Mouse (Mus musculus) limb, embryonic 11.5 days (tissue): Measurements from ENCODE around the gene Pkdcc. TPM values are rescaled to one million over a fixed set of nuclear protein-coding genes. Genes with fewer than 3 reads are reported as not detected.

Experiments used
- ATAC-seq: fragments of 200-750 bp; cut with Nextera tagmentation; 2 replicates; pipeline ENCODE4 v1.8.0; 2017; ENCODE audit warnings: low read depth; ENCODE audit not compliant: insufficient number of reproducible peaks, low FRiP score, low TSS enrichment
- DNase-seq: peaks from one replicate; pipeline ENCODE4 v3.0.0-alpha.2; 2015; ENCODE audit warnings: low spot score
- H3K27ac ChIP-seq: fragments of 300-500 bp; sonication (generic); replicated peaks from 2 replicates; pipeline ENCODE4 v1.5.1; 2014; ENCODE audit warnings: low read depth, mild to moderate bottlenecking, low read length
- H3K27me3 ChIP-seq: fragments of 300-500 bp; sonication (generic); 2 replicates; pipeline ENCODE4 v1.6.1; 2014; ENCODE audit warnings: mild to moderate bottlenecking, low read length, mixed read lengths; ENCODE audit not compliant: control insufficient read depth, insufficient read depth
- H3K36me3 ChIP-seq: fragments of 300-500 bp; sonication (generic); 2 replicates; pipeline ENCODE4 v1.6.1; 2014; ENCODE audit warnings: mild to moderate bottlenecking, low read length, moderate library complexity, mixed read lengths; ENCODE audit not compliant: control insufficient read depth, insufficient read depth
- H3K4me1 ChIP-seq: fragments of 300-500 bp; sonication (generic); 2 replicates; pipeline ENCODE4 v1.6.1; 2014; ENCODE audit warnings: low read length, mixed read lengths; ENCODE audit not compliant: control insufficient read depth, insufficient read depth
- H3K4me2 ChIP-seq: fragments of 300-500 bp; sonication (generic); 2 replicates; pipeline ENCODE4 v1.6.1; 2014; ENCODE audit warnings: low read depth, mild to moderate bottlenecking, moderate library complexity; ENCODE audit not compliant: severe bottlenecking
- H3K4me3 ChIP-seq: fragments of 300-500 bp; sonication (generic); 2 replicates; pipeline ENCODE4 v1.5.1; 2014; ENCODE audit warnings: low read depth, low read length
- H3K9ac ChIP-seq: fragments of 300-500 bp; sonication (generic); 2 replicates; pipeline ENCODE4 v1.6.1; 2014; ENCODE audit warnings: mild to moderate bottlenecking, low read length
- H3K9me3 ChIP-seq: fragments of 300-500 bp; sonication (generic); 2 replicates; pipeline ENCODE4 v1.6.1; 2016; ENCODE audit warnings: low read length; ENCODE audit not compliant: control insufficient read depth
- WGBS: fragments of 180-500 bp; shearing (Covaris S2); extraction: QIAGEN DNeasy Blood & Tissue Kit; methylation state at CpG from one replicate; pipeline ENCODE4 v1.1.7; 2014; 5-methylcytosine and 5-hydroxymethylcytosine counted together
- polyA plus RNA-seq: library from polyadenylated mRNA; unstranded; fragments of >200 nt; fragmentation: Nextera tagmentation; extraction: Ambion mirVana; gene quantifications from 2 replicates; pipeline ENCODE4 v1.2.1, GENCODE M21; 2014

The Pkdcc gene
- polyA plus RNA-seq, 1 experiment from 2014 or later = 22.6 TPM

DNA sequence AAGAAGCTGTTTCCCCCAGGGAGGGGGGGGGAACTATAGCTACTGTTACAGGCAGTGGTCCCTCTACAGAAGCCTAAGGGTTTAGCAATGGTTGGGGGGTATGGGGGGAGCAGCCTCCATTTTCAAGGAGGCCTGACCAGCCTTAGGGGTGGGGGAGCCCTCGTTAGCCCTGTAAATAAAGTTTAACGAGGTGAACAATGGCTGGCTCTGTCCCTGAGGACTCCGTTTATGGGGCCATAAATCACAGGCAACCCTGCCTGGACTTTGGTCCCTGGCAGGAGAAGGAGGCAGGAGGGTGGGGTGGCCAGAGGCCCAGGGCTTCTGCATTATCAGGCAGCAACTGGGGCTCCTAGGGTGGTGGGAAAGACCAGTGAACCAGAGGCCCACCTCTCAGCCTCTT lies 7.6 kb downstream of the Pkdcc start:
- Histone ChIP-seq H3K27me3 (peaks cover 75% of the 10 kb centered on the region), H3K9ac (no peak overlapping the region), H3K4me2 (no peak overlapping the region), H3K27ac (no peak overlapping the region; the same call in 1 of the 2 replicates), H3K4me3 (no peak overlapping the region), H3K4me1 (peaks cover 49% of the 10 kb centered on the region), H3K36me3 (peaks cover 3% of the 10 kb centered on the region; the same call in 1 of the 2 replicates), H3K9me3 (no peaks in the 10 kb centered on the region)
- WGBS = 2% methylated on average over 3 of the region's 3 CpGs
- peak; percentile 78 for ATAC-seq
- DNase-seq = peak; percentile 86

DNA sequence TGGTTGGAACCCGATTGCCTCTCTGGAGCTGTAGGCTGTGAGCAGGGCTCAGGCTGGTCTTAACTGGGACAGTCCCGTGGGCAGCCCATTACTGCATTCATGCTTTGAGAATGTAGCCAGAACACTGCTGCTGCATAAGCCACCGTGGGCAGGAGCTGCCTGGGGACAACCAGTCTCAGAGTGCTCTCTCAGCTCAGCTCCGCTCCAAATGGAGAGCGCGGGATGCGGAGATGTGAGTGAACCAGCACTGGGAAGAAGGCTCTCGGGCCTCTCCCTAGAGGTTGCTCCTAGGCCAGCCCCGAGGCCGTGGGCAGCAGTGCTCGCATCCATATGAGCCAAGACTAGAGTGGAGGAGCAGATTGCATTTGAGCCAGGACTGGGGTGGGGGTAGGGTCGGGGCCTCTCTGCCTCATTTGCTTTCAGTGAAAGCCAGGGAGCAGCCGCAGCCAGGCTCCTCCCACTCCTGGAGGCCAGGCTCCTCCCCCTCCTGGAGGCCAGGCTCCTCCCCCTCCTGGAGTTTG lies 9.4 kb downstream of the Pkdcc start:
- Histone ChIP-seq H3K9ac (no peak overlapping the region), H3K4me1 (peaks cover 33% of the 10 kb centered on the region), H3K27ac (no peak overlapping the region), H3K4me2 (no peak overlapping the region), H3K9me3 (no peaks in the 10 kb centered on the region), H3K27me3 (peaks cover 72% of the 10 kb centered on the region), H3K36me3 (peaks cover 3% of the 10 kb centered on the region; the same call in 1 of the 2 replicates), H3K4me3 (no peak overlapping the region)
- 47% methylated on average over 13 of the region's 13 CpGs for WGBS
- peak; percentile 44 for DNase-seq
- ATAC-seq = no peak

DNA sequence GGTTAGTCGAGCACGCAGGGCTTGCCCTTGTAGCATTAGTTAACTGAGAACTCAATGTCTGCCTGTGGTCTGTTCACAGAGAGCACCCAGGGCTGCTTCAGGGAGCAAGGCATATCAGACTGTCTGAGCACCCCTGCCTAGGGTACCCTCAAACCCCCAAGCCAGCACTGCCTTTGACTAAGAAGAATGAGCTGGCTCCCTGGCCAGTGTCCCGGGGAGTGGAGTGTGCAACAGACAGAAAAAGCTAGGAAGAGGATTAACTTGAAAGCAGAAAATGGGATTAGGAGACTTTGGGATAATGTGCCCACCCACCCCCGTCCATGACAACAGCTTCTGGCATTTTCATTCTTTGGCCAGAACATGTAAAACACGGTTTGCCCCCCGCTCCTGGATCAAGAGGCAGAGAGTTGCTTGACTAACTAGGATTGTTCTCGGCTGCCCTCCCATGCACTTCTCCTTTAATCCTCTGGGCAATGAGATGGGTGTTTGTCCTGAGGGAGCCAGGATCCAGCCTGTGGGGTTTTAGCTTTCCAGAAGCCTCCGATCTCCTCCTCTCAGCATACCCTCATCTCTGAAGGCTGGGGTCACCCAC lies 11.4 kb downstream of the Pkdcc start:
- H3K27me3 ChIP-seq = peaks cover 58% of the 10 kb centered on the region
- DNase-seq = no peak
- 73% methylated on average over 8 of the region's 8 CpGs for WGBS
- H3K4me1 ChIP-seq = peaks cover 23% of the 10 kb centered on the region
- no peak overlapping the region for H3K9ac ChIP-seq
- no peak overlapping the region for H3K4me3 ChIP-seq
- no peaks in the 10 kb centered on the region for H3K9me3 ChIP-seq
- H3K4me2 ChIP-seq = no peak overlapping the region
- H3K36me3 ChIP-seq = peaks cover 3% of the 10 kb centered on the region; the same call in 1 of the 2 replicates
- no peak for ATAC-seq
- H3K27ac ChIP-seq = no peak overlapping the region

DNA sequence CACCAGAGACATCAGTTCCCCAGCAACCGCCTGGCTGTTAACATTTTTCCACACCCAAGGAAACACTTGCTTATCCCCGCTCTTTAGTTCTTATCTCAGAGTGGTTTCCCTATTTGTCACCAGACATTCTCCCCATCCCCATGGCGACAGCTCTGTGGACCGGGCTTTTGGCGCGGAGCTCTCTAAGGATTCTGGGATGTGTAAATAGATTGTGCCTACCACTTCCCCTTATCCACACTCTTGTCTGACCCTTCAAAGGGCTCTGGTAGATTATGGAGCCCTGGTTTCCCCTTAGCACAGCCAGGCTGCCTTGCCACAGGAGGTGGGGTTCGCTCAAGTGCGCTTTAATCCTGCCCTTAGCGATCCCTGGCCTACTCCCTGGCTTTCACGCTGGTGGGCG lies 16.3 kb downstream of the Pkdcc start:
- no peak for ATAC-seq
- DNase-seq = no peak
- 71% methylated on average over 11 of the region's 11 CpGs for WGBS
- H3K36me3 ChIP-seq = no peaks in the 10 kb centered on the region
- no peaks in the 10 kb centered on the region for H3K4me1 ChIP-seq
- no peaks in the 10 kb centered on the region for H3K9me3 ChIP-seq
- H3K9ac ChIP-seq = no peak overlapping the region
- H3K4me2 ChIP-seq = no peak overlapping the region
- H3K4me3 ChIP-seq = no peak overlapping the region
- H3K27me3 ChIP-seq = peaks cover 29% of the 10 kb centered on the region
- no peak overlapping the region for H3K27ac ChIP-seq

DNA sequence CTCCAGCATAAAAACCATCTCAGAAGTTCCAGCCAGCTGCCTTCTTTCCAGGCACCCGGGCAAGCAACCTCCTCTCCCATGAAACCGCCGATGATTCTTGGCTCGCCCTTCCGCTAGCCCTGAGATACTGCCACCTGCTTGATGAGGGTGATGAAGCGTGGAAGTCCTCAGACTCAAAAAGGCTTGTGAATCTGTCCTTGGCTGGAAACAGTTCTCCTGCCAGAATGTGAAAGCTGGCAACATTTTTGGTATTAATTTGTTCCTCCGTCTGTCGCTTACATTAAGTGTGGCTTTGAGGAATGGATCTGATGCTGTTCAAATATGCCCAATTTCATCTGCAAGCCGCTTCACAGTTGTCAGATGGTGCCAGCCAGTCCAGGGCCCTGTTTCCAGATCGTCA lies 20.1 kb downstream of the Pkdcc start:
- Histone ChIP-seq H3K4me3 (no peak overlapping the region), H3K27me3 (peaks cover 10% of the 10 kb centered on the region; the same call in 1 of the 2 replicates), H3K4me2 (no peak overlapping the region), H3K4me1 (no peaks in the 10 kb centered on the region), H3K27ac (no peak overlapping the region), H3K36me3 (no peaks in the 10 kb centered on the region), H3K9ac (no peak overlapping the region), H3K9me3 (no peaks in the 10 kb centered on the region)
- 90% methylated on average over 10 of the region's 10 CpGs for WGBS
- DNase-seq (no peak), ATAC-seq (no peak)

DNA sequence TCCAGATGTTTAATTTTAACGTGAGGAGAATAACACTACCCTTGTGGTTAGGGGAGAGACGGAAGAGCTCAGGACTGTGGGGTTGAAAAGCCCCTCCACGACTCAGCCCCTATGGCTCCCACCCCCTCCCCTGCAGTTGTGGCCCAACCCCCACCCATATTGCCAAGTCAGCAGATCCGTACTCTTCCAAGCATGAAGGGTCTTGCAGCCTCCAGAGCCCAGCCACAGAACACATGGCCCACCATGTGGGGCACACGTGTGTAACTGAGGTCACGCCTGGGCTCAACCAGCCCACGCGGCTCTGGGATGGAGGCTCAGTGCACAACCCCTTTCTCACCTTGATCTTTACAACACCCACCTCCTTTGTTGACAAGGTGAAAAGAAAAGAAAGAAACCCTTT lies 21.1 kb downstream of the Pkdcc start:
- no peaks in the 10 kb centered on the region for H3K36me3 ChIP-seq

DNA sequence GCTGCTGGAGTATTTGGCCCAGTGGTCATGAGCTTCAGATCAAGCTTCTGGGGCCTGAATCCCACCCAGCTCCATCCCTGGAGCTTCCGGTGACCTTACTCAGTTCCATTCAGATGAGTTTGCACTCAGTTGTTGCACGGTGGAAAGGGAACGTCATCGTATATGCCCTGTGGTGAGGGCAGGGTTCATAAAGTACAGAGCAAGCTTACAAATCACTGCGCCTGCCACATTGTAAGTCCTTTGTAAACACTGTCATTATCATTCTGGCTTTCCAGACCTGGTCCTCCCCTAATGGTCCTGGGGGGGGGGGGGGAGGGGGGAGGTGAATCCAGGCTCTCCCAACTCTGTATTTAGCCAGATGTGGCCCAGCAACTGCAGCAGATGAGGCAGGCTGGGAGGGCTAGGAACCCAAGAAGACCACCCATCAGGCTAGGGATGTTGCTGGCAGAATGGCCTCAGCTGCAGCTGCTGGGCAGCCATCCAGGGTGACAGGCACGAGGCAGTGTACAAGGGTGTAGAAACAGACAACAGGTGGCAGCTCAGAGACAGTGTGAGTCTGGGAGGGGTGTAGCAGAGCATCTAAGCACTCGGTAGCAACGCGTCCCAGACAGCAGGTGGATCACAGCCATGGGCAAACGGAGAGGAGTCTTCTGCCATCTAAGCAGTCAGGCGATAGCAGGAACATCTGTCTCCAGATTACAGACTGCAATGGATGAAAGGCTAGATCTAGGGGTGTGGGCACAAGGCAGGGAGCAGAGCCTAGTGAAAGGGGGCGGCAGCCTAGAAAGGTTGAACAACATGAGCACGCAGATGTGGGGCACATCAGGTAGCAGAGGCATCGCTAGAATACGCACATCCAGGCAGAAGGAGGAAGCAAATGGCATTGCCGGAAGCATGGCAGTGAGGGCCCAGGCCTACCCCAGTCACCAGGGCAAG lies 23.3 kb downstream of the Pkdcc start:
- Histone ChIP-seq H3K4me2 (no peak overlapping the region), H3K27ac (no peak overlapping the region), H3K27me3 (peaks cover 8% of the 10 kb centered on the region; the same call in 1 of the 2 replicates), H3K4me3 (no peak overlapping the region), H3K9me3 (no peaks in the 10 kb centered on the region), H3K36me3 (no peaks in the 10 kb centered on the region), H3K4me1 (no peaks in the 10 kb centered on the region), H3K9ac (no peak overlapping the region)
- peak; percentile 24 for DNase-seq
- peak; percentile 70; the same call in 1 of the 2 replicates for ATAC-seq
- 65% methylated on average over 16 of the region's 16 CpGs for WGBS

More for the DNA sequence above, 21.1 kb downstream of the Pkdcc start:
- 75% methylated on average over 8 of the region's 8 CpGs for WGBS
- H3K27ac ChIP-seq = no peak overlapping the region
- peaks cover 9% of the 10 kb centered on the region; the same call in 1 of the 2 replicates for H3K27me3 ChIP-seq
- H3K4me3 ChIP-seq = no peak overlapping the region
- no peaks in the 10 kb centered on the region for H3K4me1 ChIP-seq
- no peak overlapping the region for H3K9ac ChIP-seq
- ATAC-seq = no peak
- no peaks in the 10 kb centered on the region for H3K9me3 ChIP-seq
- DNase-seq = no peak
- no peak overlapping the region for H3K4me2 ChIP-seq

DNA sequence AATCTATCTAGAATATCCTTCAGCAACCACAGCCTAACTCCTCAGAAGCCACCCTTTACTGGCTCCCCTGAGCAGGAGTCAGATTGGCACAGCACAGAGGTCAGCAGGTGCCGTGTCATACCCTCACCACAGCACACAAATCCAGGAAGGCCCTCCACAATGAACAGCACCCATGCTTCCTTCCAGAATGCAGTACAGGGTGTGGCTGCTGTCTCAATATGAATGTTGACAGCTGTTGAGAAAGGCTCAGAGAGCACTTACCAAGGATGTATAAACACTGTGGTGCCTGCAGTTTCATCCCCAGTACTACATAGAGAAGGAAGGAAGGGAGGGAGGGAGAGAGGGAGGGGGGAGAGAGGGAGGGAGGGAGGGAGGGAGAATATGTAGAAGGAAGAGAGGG lies 29.4 kb downstream of the Pkdcc start:
- no peak overlapping the region for H3K4me3 ChIP-seq
- H3K36me3 ChIP-seq = no peaks in the 10 kb centered on the region; the same call in 1 of the 2 replicates
- no peak overlapping the region for H3K4me2 ChIP-seq
- H3K27me3 ChIP-seq = peaks cover 10% of the 10 kb centered on the region
- H3K9ac ChIP-seq = no peak overlapping the region
- no peaks in the 10 kb centered on the region for H3K9me3 ChIP-seq
- WGBS = 95% methylated on average over 1 of the region's 1 CpGs
- ATAC-seq (no peak), DNase-seq (no peak)
- H3K27ac ChIP-seq = no peak overlapping the region
- no peaks in the 10 kb centered on the region for H3K4me1 ChIP-seq
